Mouse (Mus musculus) cerebral cortex, adult 2 months (tissue): ENCODE measurements around the gene Mta2.

ENCODE experiments used
- WGBS: fragments of 180-500 bp; shearing (Covaris S2); methylation state at CpG from one replicate; pipeline ENCODE4 v1.1.7; 2018; 5-methylcytosine and 5-hydroxymethylcytosine counted together

Mta2 gene

DNA sequence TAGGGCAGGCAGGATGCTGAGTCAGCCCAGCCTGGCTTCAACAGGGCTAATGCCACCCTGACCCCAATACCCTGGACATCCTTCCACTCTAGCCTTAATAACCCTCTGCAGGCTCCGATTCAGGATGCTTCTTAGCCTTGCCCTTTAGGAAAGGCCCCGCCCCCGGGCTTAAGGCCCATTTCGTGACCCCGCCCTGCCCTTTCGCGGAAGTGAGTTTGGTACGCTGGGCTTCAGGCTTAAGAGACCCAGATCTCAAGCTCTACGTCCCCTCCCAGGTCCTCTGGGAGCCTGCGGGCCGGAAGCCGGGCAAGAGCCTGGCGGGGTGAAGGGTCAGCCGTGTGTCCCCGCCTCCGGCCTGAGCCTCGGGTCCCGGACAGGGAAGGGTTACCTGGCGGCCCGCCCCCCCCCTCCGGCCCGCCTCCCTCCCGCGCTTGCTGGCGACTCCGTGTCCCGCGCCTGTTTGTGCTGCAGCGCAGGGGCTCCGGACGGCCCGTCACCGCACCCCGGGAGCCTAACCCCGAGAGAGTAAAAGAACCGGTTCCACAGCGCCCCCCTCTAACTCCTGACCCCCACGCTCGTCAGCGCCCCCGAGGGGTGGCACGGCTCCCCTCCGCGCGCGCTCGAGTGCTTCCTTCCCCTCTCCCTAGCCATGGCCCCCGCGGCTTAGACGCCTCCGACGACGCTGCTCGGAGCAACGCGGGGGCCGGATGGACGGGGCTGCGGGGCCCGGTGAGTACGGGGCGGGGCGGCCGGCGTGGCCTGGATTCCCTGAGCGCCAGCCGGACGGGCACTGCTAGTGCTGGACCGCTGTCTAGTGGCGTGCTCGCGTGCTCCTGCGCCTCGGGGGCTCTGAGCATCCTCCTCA, 12.2 kb upstream of the Mta2 start, which contains the start of the genes Rom1 and Eml3:
Rom1 (minus strand) TSS at position 133 of the 865 bp plus-strand sequence.
Eml3 (plus strand) TSS at position 329 of the 865 bp plus-strand sequence.
- 2% methylated on average over 70 of the region's 74 CpGs for WGBS

DNA sequence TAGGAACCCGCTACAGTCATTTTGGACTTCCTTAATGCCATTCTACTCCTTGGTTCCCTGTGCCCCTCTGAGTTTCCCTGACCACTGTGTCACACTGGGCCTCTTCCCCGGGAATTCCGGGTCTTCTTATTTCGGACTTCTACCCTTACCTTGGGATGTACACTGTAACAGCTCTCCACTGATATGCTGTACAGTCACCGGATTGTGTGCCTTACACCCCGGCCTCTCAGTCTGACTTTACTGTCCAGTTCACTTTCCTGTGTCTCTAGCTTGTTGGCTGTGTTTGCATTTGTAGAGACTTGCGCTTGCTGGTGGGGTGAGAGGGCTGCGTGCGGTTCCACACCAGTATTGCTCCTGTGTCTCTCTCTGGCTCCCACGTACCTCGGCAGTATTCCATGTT, 11.6 kb upstream of the Mta2 start:
- 25% methylated on average over 11 of the region's 11 CpGs for whole genome bisulfite sequencing

DNA sequence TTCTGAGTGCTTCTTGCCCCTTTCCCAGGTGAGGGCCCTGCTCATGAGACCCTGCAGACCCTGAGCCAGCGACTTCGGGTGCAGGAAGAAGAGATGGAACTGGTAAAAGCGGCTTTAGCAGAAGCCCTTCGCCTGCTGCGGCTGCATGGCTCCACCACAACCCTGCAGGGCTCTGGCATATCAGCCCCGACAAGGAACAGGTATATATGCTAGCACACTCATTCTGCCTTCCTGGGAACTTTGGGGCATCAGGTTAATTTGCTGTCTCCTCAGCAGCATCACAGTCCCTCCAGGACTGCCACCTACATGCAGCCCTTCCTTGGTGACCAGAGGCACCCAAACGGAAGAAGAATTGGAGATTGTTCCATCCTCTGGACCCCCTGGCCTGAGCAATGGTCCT, 10.9 kb upstream of the Mta2 start:
- 90% methylated on average over 7 of the region's 7 CpGs for WGBS

- WGBS: 92% methylated on average over 2 of the region's 2 CpGs
Observed at GRCm38 (mm10) chr19:8936736-8937135, 4.9 kb upstream of the Mta2 start.

- 82% methylated on average over 15 of the region's 15 CpGs for WGBS
Observed at GRCm38 (mm10) chr19:8940526-8941133, 1.0 kb upstream of the Mta2 start.

DNA sequence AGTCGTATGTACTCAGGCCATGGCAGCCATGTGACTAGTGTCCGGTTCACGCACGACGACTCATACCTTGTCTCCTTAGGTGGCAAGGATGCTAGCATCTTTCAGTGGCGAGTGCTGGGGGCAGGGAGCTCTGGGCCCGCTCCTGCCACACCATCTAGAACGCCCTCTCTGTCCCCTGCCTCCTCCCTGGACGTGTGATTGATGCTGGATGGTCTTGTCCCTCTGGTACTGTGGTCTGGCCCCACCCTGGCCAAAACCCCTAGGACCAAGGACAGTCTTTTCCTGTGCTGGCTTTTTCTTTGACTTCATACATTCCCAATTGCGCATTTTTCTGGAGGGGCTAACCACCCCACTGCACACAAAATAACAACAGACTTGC, 550 bp upstream of the Mta2 start:
- WGBS: 47% methylated on average over 10 of the region's 10 CpGs

GRCm38 (mm10) chr19:8942276-8942964, 745 bp downstream of the Mta2 start:
- WGBS: under 1% methylated on average over 46 of the region's 46 CpGs

- 50% methylated on average over 2 of the region's 2 CpGs for WGBS
Observed at GRCm38 (mm10) chr19:8943047-8943446, 1.4 kb downstream of the Mta2 start.

GRCm38 (mm10) chr19:8944062-8944461, 2.4 kb downstream of the Mta2 start:
- 38% methylated on average over 5 of the region's 5 CpGs for WGBS

DNA sequence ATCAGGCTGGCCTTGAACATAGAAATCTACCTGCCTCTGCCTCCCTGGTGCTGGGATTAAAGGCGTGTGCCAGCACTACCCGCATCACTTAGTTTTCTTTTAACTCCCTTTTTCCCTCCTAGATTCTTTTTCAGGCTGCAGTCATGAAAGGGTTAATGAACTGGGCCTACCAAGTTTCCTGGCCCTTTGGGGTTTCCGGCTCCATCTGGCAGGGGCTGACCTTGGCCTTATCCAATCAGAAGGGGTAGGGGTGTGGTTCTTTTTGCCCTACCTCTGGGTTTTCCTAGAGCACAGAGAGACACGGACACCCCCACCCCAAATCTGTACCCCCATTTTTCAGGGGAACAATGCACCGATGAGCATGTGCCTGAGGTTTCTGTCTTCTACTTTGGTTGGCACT, 3.1 kb downstream of the Mta2 start:
- WGBS: 31% methylated on average over 5 of the region's 5 CpGs

GRCm38 (mm10) chr19:8945251-8945650, 3.6 kb downstream of the Mta2 start:
- WGBS: 61% methylated on average over 6 of the region's 6 CpGs

DNA sequence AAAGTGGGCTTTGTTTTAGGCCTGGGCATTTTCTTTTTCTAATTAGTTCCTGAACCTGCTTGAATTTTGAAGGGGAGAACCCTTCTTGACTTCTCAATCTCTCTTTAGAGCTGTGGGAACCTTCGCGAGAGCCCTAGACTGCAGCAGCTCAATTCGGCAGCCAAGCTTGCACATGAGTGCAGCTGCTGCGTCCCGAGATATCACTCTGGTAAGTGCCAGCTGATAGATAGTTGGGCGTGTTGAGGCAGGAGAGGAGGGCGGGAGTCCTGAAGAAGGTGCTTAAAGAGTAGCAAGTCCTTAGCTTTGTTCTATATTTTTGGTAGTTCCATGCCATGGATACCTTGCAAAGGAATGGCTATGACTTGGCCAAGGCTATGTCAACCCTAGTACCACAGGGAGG, 5.3 kb downstream of the Mta2 start:
- 94% methylated on average over 7 of the region's 7 CpGs for WGBS

DNA sequence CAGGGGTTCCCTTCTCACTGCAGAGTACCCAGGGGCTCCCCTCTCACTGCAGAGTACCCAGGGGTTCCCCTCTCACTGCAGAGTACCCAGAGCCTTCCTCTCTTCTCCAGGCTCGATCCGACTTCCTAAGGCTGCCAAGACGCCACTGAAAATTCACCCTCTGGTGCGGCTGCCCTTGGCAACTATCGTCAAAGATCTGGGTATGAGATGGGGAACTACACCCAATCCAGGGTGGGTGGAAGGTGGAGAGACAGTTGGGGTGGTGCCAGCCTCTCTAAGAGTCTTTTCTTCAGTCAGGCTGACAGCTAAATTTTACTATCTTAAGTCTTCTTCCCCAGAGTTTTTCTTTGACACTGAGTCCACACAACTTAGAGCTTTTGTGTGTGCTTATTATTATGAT, 8.5 kb downstream of the Mta2 start:
- 57% methylated on average over 5 of the region's 5 CpGs for WGBS

GRCm38 (mm10) chr19:8952241-8952640, 10.6 kb downstream of the Mta2 start:
- 48% methylated on average over 9 of the region's 9 CpGs for WGBS

GRCm38 (mm10) chr19:8953135-8954039, 11.7 kb downstream of the Mta2 start, which contains the start of gene Tut1:
Gene Tut1 (plus strand): TSS chr19:8953847.
- WGBS: 2% methylated on average over 46 of the region's 46 CpGs

GRCm38 (mm10) chr19:8954171-8954570, 12.5 kb downstream of the Mta2 start:
- 3% methylated on average over 9 of the region's 9 CpGs for WGBS

DNA sequence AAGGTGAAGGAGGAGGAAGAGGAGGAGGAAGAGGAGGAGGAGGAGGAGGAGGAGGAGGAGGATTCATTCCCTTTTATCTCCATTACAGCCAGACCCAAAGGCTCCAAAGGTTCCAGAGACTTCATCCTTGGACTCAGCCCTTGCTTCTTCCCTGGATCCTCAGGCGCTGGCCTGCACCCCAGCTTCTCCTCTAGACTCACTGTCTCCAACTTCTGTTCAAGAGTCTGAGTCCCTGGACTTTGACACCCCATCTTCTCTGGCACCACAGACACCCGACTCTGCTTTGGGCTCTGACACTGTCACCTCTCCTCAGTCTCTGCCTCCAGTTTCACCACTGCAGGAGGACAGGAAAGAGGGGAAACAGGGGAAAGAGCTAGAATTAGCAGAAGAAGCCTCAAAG, 20.6 kb downstream of the Mta2 start:
- WGBS: 76% methylated on average over 2 of the region's 2 CpGs

DNA sequence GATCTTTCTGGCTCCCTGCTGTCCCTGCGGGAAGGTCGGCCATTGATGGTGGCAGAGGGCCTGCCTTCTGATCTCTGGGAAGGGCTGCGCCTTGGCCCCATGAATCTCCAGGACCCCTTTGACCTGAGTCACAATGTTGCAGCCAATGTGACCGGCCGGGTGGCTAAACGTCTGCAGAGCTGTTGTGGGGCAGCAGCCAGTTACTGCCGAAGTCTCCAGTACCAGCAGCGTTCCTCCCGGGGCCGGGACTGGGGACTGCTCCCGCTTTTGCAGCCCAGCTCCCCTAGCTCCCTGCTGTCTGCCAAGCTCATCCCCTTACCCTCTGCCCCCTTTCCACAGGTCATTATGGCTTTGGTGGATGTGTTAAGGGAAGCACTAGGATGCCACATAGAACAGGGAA, 23.4 kb downstream of the Mta2 start:
- WGBS: 85% methylated on average over 11 of the region's 11 CpGs

GRCm38 (mm10) chr19:8965771-8966170, 24.1 kb downstream of the Mta2 start:
- 73% methylated on average over 8 of the region's 8 CpGs for whole genome bisulfite sequencing

- 14% methylated on average over 5 of the region's 5 CpGs for WGBS
Observed at GRCm38 (mm10) chr19:8966198-8966589, 24.5 kb downstream of the Mta2 start.

DNA sequence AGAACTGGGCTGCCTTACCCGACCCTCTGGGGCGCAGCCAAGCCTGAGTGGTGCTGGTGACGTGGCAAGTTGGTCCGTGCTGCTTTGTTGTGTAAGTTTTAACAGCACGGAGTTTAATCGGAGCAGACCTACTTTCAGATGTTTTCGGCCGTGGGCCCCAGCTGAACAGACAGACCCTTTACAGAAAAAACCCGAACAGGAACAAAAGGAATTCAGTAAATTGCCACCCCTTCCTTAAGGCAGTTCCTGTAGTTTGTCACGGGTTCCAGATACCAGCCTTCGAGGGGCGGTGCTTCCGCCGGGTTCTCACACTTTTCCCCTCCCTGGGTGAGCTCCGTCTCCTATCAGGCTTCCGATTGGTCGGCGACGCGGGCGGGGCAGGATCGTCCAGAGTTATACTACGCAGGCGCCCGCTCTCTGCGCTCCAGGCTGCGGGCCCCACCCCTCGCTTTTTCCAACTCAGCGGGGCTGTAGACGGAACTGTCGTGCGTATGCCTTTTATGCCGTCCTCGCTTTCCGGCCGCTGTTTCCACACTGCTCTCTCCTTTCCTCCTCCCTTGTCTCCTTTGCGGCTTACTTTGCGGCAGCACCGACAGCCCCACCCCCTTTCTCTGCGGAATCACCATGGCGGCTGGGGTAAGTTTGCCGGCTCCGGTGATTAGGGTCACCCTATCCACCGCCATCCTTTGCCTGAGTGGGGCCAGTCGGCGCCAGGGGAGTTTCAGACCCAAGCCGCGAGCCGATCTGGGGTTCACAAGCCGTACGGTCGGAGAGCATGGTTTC, 25.1 kb downstream of the Mta2 start, which contains the start of gene Eef1g:
Eef1g (plus strand) TSS at position 452 of the 783 bp plus-strand sequence.
- under 1% methylated on average over 52 of the region's 52 CpGs for WGBS
